Mouse (Mus musculus) midbrain, embryonic 12.5 days (tissue): ENCODE data around the gene Pigf. TPM values are rescaled to one million over a fixed set of nuclear protein-coding genes. Genes with fewer than 3 reads are reported as not detected.

Source experiments
- ATAC-seq: fragments of 200-750 bp; cut with Nextera tagmentation; 2 replicates; pipeline ENCODE4 v1.8.0; 2017; ENCODE audit warnings: low read depth, moderate TSS enrichment, moderate library complexity; ENCODE audit not compliant: low FRiP score
- H3K27ac ChIP-seq: fragments of 300-500 bp; sonication (generic); replicated peaks from 2 replicates; pipeline ENCODE4 v1.5.1; 2016; ENCODE audit warnings: mild to moderate bottlenecking
- H3K27me3 ChIP-seq: fragments of 300-500 bp; sonication (generic); 2 replicates; pipeline ENCODE4 v1.6.1; 2016; ENCODE audit warnings: mild to moderate bottlenecking
- H3K36me3 ChIP-seq: fragments of 300-500 bp; sonication (generic); 2 replicates; pipeline ENCODE4 v1.6.1; 2016
- H3K4me1 ChIP-seq: fragments of 300-500 bp; sonication (generic); 2 replicates; pipeline ENCODE4 v1.6.1; 2016
- H3K4me2 ChIP-seq: fragments of 300-500 bp; sonication (generic); replicated peaks from 2 replicates; pipeline ENCODE4 v1.6.1; 2016; ENCODE audit warnings: mild to moderate bottlenecking, moderate library complexity
- H3K4me3 ChIP-seq: fragments of 300-500 bp; sonication (generic); 2 replicates; pipeline ENCODE4 v1.5.1; 2016; ENCODE audit warnings: mild to moderate bottlenecking
- H3K9ac ChIP-seq: fragments of 300-500 bp; sonication (generic); replicated peaks from 2 replicates; pipeline ENCODE4 v1.6.1; 2016; ENCODE audit warnings: mild to moderate bottlenecking, moderate library complexity
- H3K9me3 ChIP-seq: fragments of 300-500 bp; sonication (generic); 2 replicates; pipeline ENCODE4 v1.6.1; 2016; ENCODE audit warnings: mild to moderate bottlenecking
- WGBS: fragments of 180-500 bp; shearing (Covaris S2); methylation state at CpG from one replicate; pipeline ENCODE4 v1.1.7; 2016; 5-methylcytosine and 5-hydroxymethylcytosine counted together
- polyA plus RNA-seq: library from polyadenylated mRNA; unstranded; fragments of >200 nt; fragmentation: Nextera tagmentation; extraction: Ambion mirVana; gene quantifications from 2 replicates; pipeline ENCODE4 v1.2.1, GENCODE M21; 2016

The Pigf gene
- polyA plus RNA-seq, 1 experiment from 2014 or later: 40.2 TPM

- no peak for ATAC-seq
- Histone ChIP-seq H3K27me3 (no peaks in the 10 kb centered on the region), H3K36me3 (no peaks in the 10 kb centered on the region), H3K4me2 (no peak overlapping the region), H3K4me3 (no peak overlapping the region), H3K27ac (no peak overlapping the region), H3K9ac (no peak overlapping the region), H3K9me3 (no peaks in the 10 kb centered on the region), H3K4me1 (no peaks in the 10 kb centered on the region)
- 74% methylated on average over 5 of the region's 5 CpGs for WGBS
Measured at GRCm38 (mm10) chr17:87053921-87054320, 28.7 kb upstream of the Pigf start.

DNA sequence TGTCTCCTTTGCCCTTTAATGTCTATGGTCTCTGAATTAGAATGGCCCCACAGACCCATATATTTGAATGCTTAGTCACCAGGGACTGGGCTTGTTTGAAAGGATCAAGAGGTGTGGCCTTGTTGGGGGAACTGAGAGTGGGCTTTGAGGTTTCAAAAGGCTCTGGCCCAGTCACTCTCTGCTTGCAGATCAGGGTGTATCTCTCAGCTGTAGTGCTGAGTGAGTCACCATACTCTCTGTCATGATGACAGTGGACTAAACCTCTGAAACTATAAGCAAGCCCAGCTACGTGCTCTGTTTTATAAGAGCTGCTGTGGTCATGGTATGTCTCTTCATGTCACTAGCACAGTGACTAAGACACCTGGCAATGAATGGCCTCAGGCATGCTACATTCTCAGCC lies 27.2 kb upstream of the Pigf start:
- Histone ChIP-seq H3K9me3 (no peaks in the 10 kb centered on the region), H3K9ac (no peak overlapping the region), H3K4me2 (no peak overlapping the region), H3K27ac (no peak overlapping the region), H3K4me1 (no peaks in the 10 kb centered on the region), H3K36me3 (no peaks in the 10 kb centered on the region), H3K27me3 (no peaks in the 10 kb centered on the region), H3K4me3 (no peak overlapping the region)
- 77% methylated on average over 1 of the region's 1 CpGs for WGBS
- ATAC-seq: no peak

GRCm38 (mm10) chr17:87051652-87052051 lies 26.4 kb upstream of the Pigf start:
- no peaks in the 10 kb centered on the region for H3K36me3 ChIP-seq
- WGBS: 85% methylated on average over 1 of the region's 1 CpGs
- no peak for ATAC-seq
- H3K4me2 ChIP-seq: no peak overlapping the region
- no peak overlapping the region for H3K9ac ChIP-seq
- H3K27me3 ChIP-seq: no peaks in the 10 kb centered on the region
- H3K27ac ChIP-seq: no peak overlapping the region
- H3K4me3 ChIP-seq: no peak overlapping the region
- no peaks in the 10 kb centered on the region for H3K9me3 ChIP-seq
- no peaks in the 10 kb centered on the region for H3K4me1 ChIP-seq

- H3K4me2 ChIP-seq: no peak overlapping the region
- no peaks in the 10 kb centered on the region for H3K9me3 ChIP-seq
- no peaks in the 10 kb centered on the region for H3K36me3 ChIP-seq
- no peaks in the 10 kb centered on the region for H3K27me3 ChIP-seq
- ATAC-seq: no peak
- no peak overlapping the region for H3K9ac ChIP-seq
- H3K27ac ChIP-seq: no peak overlapping the region
- no peaks in the 10 kb centered on the region for H3K4me1 ChIP-seq
- H3K4me3 ChIP-seq: no peak overlapping the region
- 59% methylated on average over 9 of the region's 9 CpGs for WGBS
Measured at GRCm38 (mm10) chr17:87050469-87051175, 25.4 kb upstream of the Pigf start.

GRCm38 (mm10) chr17:87049696-87050095 lies 24.5 kb upstream of the Pigf start:
- Histone ChIP-seq H3K27me3 (no peaks in the 10 kb centered on the region), H3K4me1 (no peaks in the 10 kb centered on the region), H3K9me3 (no peaks in the 10 kb centered on the region), H3K4me2 (no peak overlapping the region), H3K9ac (no peak overlapping the region), H3K36me3 (no peaks in the 10 kb centered on the region), H3K27ac (no peak overlapping the region), H3K4me3 (no peak overlapping the region)
- 63% methylated on average over 5 of the region's 5 CpGs for WGBS
- ATAC-seq: no peak

- H3K27ac ChIP-seq: no peak overlapping the region
- 0 out of 2 replicates have a peak, but pooled peaks have one; percentile 38 for ATAC-seq
- 81% methylated on average over 8 of the region's 8 CpGs for WGBS
- H3K9me3 ChIP-seq: no peaks in the 10 kb centered on the region
- H3K9ac ChIP-seq: no peak overlapping the region
- H3K27me3 ChIP-seq: no peaks in the 10 kb centered on the region
- H3K4me3 ChIP-seq: no peak overlapping the region
- H3K36me3 ChIP-seq: no peaks in the 10 kb centered on the region
- no peak overlapping the region for H3K4me2 ChIP-seq
- no peaks in the 10 kb centered on the region for H3K4me1 ChIP-seq
Measured at GRCm38 (mm10) chr17:87044796-87045195, 19.6 kb upstream of the Pigf start.

DNA sequence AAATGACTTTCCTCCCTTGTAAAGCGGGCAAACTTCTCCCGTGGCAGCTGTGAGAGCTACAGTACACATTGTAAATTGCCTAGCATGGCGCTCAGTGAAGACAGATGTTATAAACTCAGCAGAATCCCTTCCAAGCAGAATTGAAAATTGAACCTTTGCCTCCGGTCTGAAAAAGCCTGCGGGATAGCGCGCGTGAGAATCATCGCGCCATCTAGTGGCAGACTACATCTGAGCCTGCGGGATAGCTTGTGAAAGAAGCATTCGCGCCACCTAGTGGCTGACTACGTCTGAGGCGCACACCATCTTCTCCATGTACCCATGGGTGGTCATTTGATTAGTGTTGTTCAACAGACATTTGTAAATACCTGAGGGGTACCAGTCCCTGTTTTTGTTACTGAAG lies 19.2 kb upstream of the Pigf start:
- no peak overlapping the region for H3K9ac ChIP-seq
- no peak overlapping the region for H3K27ac ChIP-seq
- H3K4me3 ChIP-seq: no peak overlapping the region
- ATAC-seq: peak; percentile 62; the same call in 1 of the 2 replicates
- WGBS: under 1% methylated on average over 15 of the region's 15 CpGs
- no peaks in the 10 kb centered on the region for H3K27me3 ChIP-seq
- H3K4me2 ChIP-seq: no peak overlapping the region
- no peaks in the 10 kb centered on the region for H3K9me3 ChIP-seq
- no peaks in the 10 kb centered on the region for H3K4me1 ChIP-seq
- H3K36me3 ChIP-seq: no peaks in the 10 kb centered on the region

- Histone ChIP-seq H3K4me2 (no peak overlapping the region), H3K4me1 (no peaks in the 10 kb centered on the region), H3K9me3 (no peaks in the 10 kb centered on the region), H3K4me3 (no peak overlapping the region), H3K9ac (no peak overlapping the region), H3K36me3 (peaks cover 12% of the 10 kb centered on the region), H3K27me3 (no peaks in the 10 kb centered on the region), H3K27ac (no peak overlapping the region)
- ATAC-seq: no peak
- 77% methylated on average over 19 of the region's 19 CpGs for WGBS
Measured at GRCm38 (mm10) chr17:87041739-87042138, 16.5 kb upstream of the Pigf start.

DNA sequence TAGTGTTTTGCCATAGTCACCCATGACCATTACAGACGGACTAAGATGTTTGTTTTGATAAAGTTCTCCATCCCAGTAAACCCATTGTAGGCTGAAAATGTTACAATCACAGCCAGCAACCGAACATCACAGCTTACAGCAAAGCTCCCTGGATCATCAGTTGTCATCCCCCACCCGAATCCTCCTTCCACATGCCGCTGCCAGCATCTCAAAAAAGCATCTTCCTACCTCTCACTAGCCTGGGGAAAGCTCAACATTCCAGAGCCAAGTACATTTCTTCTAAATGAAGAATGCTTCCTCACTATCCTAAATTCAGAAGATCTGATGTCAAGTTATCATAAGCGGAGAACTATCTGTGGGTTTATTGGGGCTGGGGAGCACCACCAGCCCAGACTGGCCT lies 13.3 kb upstream of the Pigf start:
- no peak overlapping the region for H3K4me3 ChIP-seq
- H3K4me1 ChIP-seq: no peaks in the 10 kb centered on the region
- H3K4me2 ChIP-seq: no peak overlapping the region
- no peak for ATAC-seq
- H3K9ac ChIP-seq: no peak overlapping the region
- no peak overlapping the region for H3K27ac ChIP-seq
- H3K27me3 ChIP-seq: no peaks in the 10 kb centered on the region
- H3K36me3 ChIP-seq: peaks cover 27% of the 10 kb centered on the region
- 85% methylated on average over 5 of the region's 5 CpGs for WGBS
- H3K9me3 ChIP-seq: no peaks in the 10 kb centered on the region

GRCm38 (mm10) chr17:87036141-87037073 lies 11.2 kb upstream of the Pigf start:
- H3K36me3 ChIP-seq: peaks cover 39% of the 10 kb centered on the region
- H3K9ac ChIP-seq: no peak overlapping the region
- no peak for ATAC-seq

DNA sequence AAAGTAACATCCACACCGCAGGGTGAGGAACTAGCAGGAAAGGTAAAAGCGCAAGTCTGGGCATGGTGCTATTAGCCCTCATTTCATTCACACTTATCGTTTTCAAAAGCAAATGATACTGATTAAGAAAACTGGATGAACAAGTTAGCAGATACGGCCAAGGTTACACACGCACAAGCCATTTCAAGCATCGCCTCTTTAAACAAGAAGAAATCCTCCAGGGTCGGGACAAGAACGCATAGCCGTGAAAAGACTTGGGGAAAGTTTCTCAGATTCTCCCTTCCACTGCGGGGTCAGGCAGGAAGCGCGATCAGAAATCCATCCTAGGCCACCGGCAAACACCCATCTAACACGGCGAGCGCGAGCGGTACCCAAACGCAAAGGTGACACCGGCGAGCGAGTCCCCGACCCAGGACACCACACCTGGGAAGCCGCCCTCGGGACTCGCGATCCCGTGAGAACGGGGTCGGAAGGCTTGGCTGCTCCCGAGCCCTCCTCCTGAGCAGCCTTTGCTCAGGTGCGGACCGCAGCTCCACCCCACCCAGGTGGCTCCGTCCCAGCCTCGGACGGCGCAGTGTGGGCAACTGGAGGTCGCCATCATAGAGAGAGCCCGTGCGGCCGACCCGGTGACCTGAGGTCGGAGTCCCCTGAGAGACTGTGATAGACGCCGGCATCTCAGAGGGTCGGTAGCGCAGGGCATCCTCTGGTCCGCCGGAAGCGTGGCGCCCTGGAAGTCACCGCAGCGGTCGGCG lies 539 bp downstream of the Pigf start:
- ATAC-seq: peak; percentile 82; the same call in 1 of the 2 replicates

More at GRCm38 (mm10) chr17:87036141-87037073, 11.2 kb upstream of the Pigf start:
- Histone ChIP-seq H3K4me3 (no peak overlapping the region), H3K4me2 (no peak overlapping the region), H3K4me1 (no peaks in the 10 kb centered on the region), H3K27ac (no peak overlapping the region), H3K9me3 (no peaks in the 10 kb centered on the region), H3K27me3 (no peaks in the 10 kb centered on the region)
- 60% methylated on average over 10 of the region's 10 CpGs for WGBS

More for the DNA sequence above, 539 bp downstream of the Pigf start:
- H3K4me3 ChIP-seq: peak overlapping the region; percentile 85
- WGBS: under 1% methylated on average over 55 of the region's 55 CpGs
- H3K27ac ChIP-seq: no peak overlapping the region
- peak overlapping the region; percentile 97 for H3K4me2 ChIP-seq
- no peaks in the 10 kb centered on the region for H3K27me3 ChIP-seq
- no peaks in the 10 kb centered on the region for H3K9me3 ChIP-seq
- peaks cover 17% of the 10 kb centered on the region for H3K4me1 ChIP-seq
- H3K36me3 ChIP-seq: peaks cover 12% of the 10 kb centered on the region
- peak overlapping the region; percentile 84 for H3K9ac ChIP-seq
